Mouse (Mus musculus) gastrocnemius, adult 18-20 months (tissue): Measurements from ENCODE around the gene U2surp. TPM values are rescaled to one million over a fixed set of nuclear protein-coding genes. Genes with fewer than 3 reads are reported as not detected.
A peak's percentile ranks its signal among the peaks of the same experiment; 100 is the strongest.
"Not testable (repeated sequence)": the region's sequence is repeated elsewhere in the genome, so short reads cannot be mapped to it uniquely, and the experiment has no call there.

Experiments
- DNase-seq: peaks from one replicate; pipeline ENCODE4 v3.0.0; 2021; ENCODE audit warnings: low spot score
- total RNA-seq, 2 experiments: library from RNA; stranded (reverse); gene quantifications; 2 replicates each; pipeline ENCODE4 v1.2.3; 2021

Gene U2surp
- total RNA-seq, 2 experiments from 2014 or later = 25.1 to 29.3 TPM

GRCm38 (mm10) chr9:95540487-95540886 lies 28.7 kb upstream of the U2surp start:
- peak; percentile 62 for DNase-seq

GRCm38 (mm10) chr9:95539176-95539800 lies 27.5 kb upstream of the U2surp start:
- no peak for DNase-seq

- no peak for DNase-seq
These were observed 22.0 kb upstream of the U2surp start for GRCm38 (mm10) chr9:95533817-95534216.

- no peak for DNase-seq
These were observed 19.3 kb upstream of the U2surp start for GRCm38 (mm10) chr9:95531144-95531543.

GRCm38 (mm10) chr9:95527676-95528075 lies 15.9 kb upstream of the U2surp start:
- DNase-seq = no peak

GRCm38 (mm10) chr9:95525961-95526360 lies 14.2 kb upstream of the U2surp start:
- no peak for DNase-seq

GRCm38 (mm10) chr9:95525376-95525775 lies 13.6 kb upstream of the U2surp start:
- DNase-seq = no peak

GRCm38 (mm10) chr9:95522561-95522960 lies 10.8 kb upstream of the U2surp start:
- DNase-seq = no peak

GRCm38 (mm10) chr9:95521566-95521965 lies 9.8 kb upstream of the U2surp start:
- no peak for DNase-seq

- DNase-seq = no peak
These were observed 9.2 kb upstream of the U2surp start for GRCm38 (mm10) chr9:95521031-95521430.

- no peak for DNase-seq
These were observed 8.8 kb upstream of the U2surp start for GRCm38 (mm10) chr9:95520563-95520962.

- not testable (repeated sequence) for DNase-seq
These were observed 2.6 kb upstream of the U2surp start for GRCm38 (mm10) chr9:95514361-95514760.

GRCm38 (mm10) chr9:95513776-95514175 lies 2.0 kb upstream of the U2surp start:
- DNase-seq = no peak

- DNase-seq = no peak
These were observed 685 bp upstream of the U2surp start for GRCm38 (mm10) chr9:95512331-95513030.

- DNase-seq = no peak
These were observed 947 bp downstream of the U2surp start for GRCm38 (mm10) chr9:95510693-95511404.

GRCm38 (mm10) chr9:95505666-95506065 lies 6.1 kb downstream of the U2surp start:
- no peak for DNase-seq

- DNase-seq = no peak
These were observed 11.9 kb downstream of the U2surp start for GRCm38 (mm10) chr9:95499848-95500247.

- no peak for DNase-seq
These were observed 16.8 kb downstream of the U2surp start for GRCm38 (mm10) chr9:95495038-95495437.

GRCm38 (mm10) chr9:95493393-95493792 lies 18.4 kb downstream of the U2surp start:
- no peak for DNase-seq

GRCm38 (mm10) chr9:95490003-95490402 lies 21.8 kb downstream of the U2surp start:
- DNase-seq = no peak

- no peak for DNase-seq
These were observed 22.9 kb downstream of the U2surp start for GRCm38 (mm10) chr9:95488861-95489260.

- peak; percentile 11 for DNase-seq
These were observed 31.8 kb downstream of the U2surp start for GRCm38 (mm10) chr9:95479981-95480380.

- DNase-seq = no peak
These were observed 33.4 kb downstream of the U2surp start for GRCm38 (mm10) chr9:95478443-95478842.
